Mouse (Mus musculus) liver, embryonic 14.5 days (tissue): ENCODE data around the gene Rbmx.

Source experiments
- CTCF ChIP-seq: IDR thresholded peaks from 2 replicates; pipeline ENCODE4 v1.5.1; 2016; ENCODE audit warnings: antibody characterized with exemption, low read depth, control low read depth
- EP300 ChIP-seq: IDR thresholded peaks from 2 replicates; pipeline ENCODE4 v1.6.1; 2016; ENCODE audit warnings: antibody characterized with exemption, low read depth

- TF ChIP-seq CTCF (peak; percentile 58), EP300 (no peak)
These were observed 10.8 kb upstream of the Rbmx start for GRCm38 (mm10) chrX:57403651-57404050.
